Mouse (Mus musculus): ENCODE measurements around the gene Ccr3. TPM values are rescaled to one million over a fixed set of nuclear protein-coding genes. Genes with fewer than 3 reads are reported as not detected.

Gene Ccr3
- total RNA-seq (2023), result 0.86 TPM

GRCm38 (mm10) chr9:124021672-124022071, at the start of gene Ccr3:
Gene Ccr3 (plus strand): TSS chr9:124021972.

GRCm38 (mm10) chr9:123978308-123978707, 43.5 kb upstream of the Ccr3 start, which contains the start of gene Ccr1l1:
Gene Ccr1l1 (minus strand): TSS chr9:123978408.

Other genes with a start within 250 kb of the Ccr3 start
- gene Cxcr6, start 215.5 kb upstream of the Ccr3 start, total RNA-seq (2023), result 1.3 TPM
- 45.5 TPM for gene Fyco1, start 170.1 kb upstream of the Ccr3 start, total RNA-seq (2023)
- not detected for gene Xcr1, start 159.9 kb upstream of the Ccr3 start, total RNA-seq (2023)
- 0.65 TPM for gene Ccr1, start 53.3 kb upstream of the Ccr3 start, total RNA-seq (2023)
- not detected for gene Ccr1l1, start 43.6 kb upstream of the Ccr3 start, total RNA-seq (2023)
- 1.2 TPM for gene Ccr2, start 80.0 kb downstream of the Ccr3 start, total RNA-seq (2023)
- 7.4 TPM for gene Ccr5, start 99.6 kb downstream of the Ccr3 start, total RNA-seq (2023)

Measured in CD4-positive naive resting alpha-beta T cell, adult 57 days (primary cell).